ENCODE assay signal across 1 mouse cellular context in the genomic region with DNA sequence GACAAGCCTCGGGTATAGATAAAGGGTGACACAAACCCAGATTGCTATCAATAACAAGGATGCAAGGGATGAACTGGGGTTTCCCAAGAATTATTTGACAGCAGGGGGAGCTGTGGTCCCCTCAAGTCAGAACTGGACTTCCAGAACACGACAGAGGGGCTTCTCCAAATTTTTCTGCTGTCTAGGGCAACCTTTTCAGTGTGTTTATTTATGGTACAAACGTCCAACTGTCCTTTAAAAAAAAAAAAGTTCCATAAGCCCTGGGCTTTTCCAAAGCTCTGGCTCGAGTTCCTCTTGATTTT.
TF ChIP-seq lines count a peak whose summit lies in the region.

No protein-coding gene starts in this region.

TF ChIP-seq in MEL, 35 proteins besides CTCF, POLR2A, EP300 and RAD21:
- TF ChIP-seq TAL1 (IDR thresholded peaks at IDR 0.05; ENCODE audit: low read length) (no peak), KAT2A (conservative IDR thresholded peaks at IDR 0.05; ENCODE audit: low read depth, low read length) (no peak), SMC3 (IDR thresholded peaks at IDR 0.05; ENCODE audit: low read depth, low read length) (peak; percentile 18; the same call in 1 of the 2 replicates), MAZ (IDR thresholded peaks at IDR 0.05; ENCODE audit: low read depth, low read length) (peak; percentile 44; the same call in 1 of the 2 replicates), ZNF384 (IDR thresholded peaks at IDR 0.05; ENCODE audit: low read depth, low read length) (no peak), JUND (IDR thresholded peaks at IDR 0.05; ENCODE audit: low read depth, low read length) (no peak), MYB (IDR thresholded peaks at IDR 0.05; ENCODE audit: low read depth, low read length) (no peak), MEF2A (IDR thresholded peaks at IDR 0.05; ENCODE audit: extremely low read depth, insufficient replicate concordance, low read depth, low read length, poor library complexity, severe bottlenecking) (no peak), GATA1 (IDR thresholded peaks at IDR 0.05; ENCODE audit: low read depth, low read length) (peak; percentile 45; the same call in 1 of the 2 replicates)
